Mouse (Mus musculus): ENCODE data around the gene Arpp21. TPM values are rescaled to one million over a fixed set of nuclear protein-coding genes. Genes with fewer than 3 reads are reported as not detected.

The Arpp21 gene
- polyA plus RNA-seq, 1 experiment = not detected

GRCm38 (mm10) chr9:112054807-112055381, 180.8 kb downstream of the Arpp21 start:
- TF ChIP-seq GATA1 (IDR thresholded peaks at IDR 0.05; ENCODE audit: low read length) = no peak

DNA sequence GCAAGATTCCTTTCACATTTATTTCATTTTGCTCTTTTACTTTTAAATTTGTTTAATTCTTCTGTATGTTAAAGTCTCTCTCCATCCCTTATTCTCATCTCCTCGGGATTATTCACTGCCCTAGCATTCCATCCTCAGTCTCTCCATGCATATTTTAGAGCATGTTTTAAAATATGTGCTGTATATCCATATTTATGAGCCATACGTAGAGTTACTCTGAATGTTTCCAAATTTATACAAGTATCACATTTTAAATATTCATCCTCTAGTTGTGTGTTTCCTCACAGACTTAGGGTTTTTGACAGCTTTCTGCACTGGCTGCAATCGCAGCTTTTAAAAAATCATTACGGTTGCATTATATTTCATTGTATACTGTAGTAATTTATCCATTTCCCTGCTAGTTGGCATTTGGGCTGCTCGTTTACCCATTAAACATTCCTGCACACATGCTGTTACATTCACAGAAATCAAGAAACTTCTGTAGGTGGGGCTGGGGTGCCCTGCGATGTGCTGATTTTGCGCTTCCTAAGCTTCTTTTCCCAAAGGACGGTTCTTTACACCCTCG, 187.8 kb downstream of the Arpp21 start:
- no peak for TF ChIP-seq GATA1 (IDR thresholded peaks at IDR 0.05; ENCODE audit: low read length)

GRCm38 (mm10) chr9:112040566-112040965, 195.2 kb downstream of the Arpp21 start:
- no peak for TF ChIP-seq GATA1 (IDR thresholded peaks at IDR 0.05; ENCODE audit: low read length)

- TF ChIP-seq GATA1 (IDR thresholded peaks at IDR 0.05; ENCODE audit: low read length) = no peak
These were observed 198.0 kb downstream of the Arpp21 start for GRCm38 (mm10) chr9:112037732-112038131.

DNA sequence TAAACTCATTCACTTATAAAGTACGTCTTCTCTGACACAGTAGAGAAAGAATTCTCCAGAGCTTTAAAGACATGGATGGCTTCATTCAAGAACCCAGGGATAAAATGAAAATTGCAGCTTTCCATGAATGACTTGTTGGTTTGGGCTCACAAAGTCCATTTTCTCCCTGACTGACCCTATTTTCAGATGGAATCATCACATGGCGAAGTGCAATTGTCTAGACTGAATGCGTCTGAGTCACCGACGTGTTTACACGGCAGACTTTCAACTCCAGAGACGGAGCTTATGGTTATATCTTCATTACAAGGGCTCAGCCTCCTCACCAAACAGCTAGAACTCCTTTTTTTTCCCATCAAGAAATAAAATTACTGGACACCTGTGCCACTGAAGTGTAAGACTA, 203.6 kb downstream of the Arpp21 start:
- TF ChIP-seq GATA1 (IDR thresholded peaks at IDR 0.05; ENCODE audit: low read length) = no peak

GRCm38 (mm10) chr9:112023562-112024015, 212.1 kb downstream of the Arpp21 start:
- TF ChIP-seq GATA1 (IDR thresholded peaks at IDR 0.05; ENCODE audit: low read length) = no peak

GRCm38 (mm10) chr9:112023111-112023510, 212.6 kb downstream of the Arpp21 start:
- TF ChIP-seq GATA1 (IDR thresholded peaks at IDR 0.05; ENCODE audit: low read length) = no peak

All from G1E-ER4 (cell line).